Mouse (Mus musculus): ENCODE data around the gene Cetn3. TPM values are rescaled to one million over a fixed set of nuclear protein-coding genes. Genes with fewer than 3 reads are reported as not detected.

The Cetn3 gene
- polyA plus RNA-seq, 1 experiment from 2014 or later, result 183 TPM

DNA sequence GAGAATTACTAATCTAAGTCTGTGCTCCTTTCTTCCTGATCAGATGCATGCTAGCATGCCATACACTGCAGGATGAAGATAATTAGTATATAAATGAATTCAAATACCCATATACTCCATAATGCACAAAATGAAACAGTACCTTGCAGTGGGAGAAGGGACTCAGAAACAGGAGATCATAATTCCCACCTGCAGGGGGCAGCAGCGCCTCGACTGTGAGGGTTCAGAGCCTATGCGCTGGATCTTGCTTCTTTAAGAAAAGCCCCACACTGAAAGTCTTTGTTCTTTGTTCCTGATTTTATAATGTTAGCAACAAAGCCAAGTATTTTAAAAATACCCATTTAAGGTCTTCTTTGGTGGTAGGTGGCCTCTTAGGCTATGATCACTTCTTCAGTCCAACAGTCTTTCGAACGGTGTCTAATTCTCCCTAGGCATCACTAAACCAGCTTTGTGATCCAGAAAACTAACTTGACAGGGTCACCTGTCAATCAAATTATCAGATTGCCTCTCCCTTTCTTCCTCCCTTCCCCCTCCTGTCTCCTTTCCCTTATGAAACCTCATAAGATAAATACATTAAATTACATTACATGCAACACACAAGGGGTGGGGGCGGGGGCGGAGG lies 15.7 kb upstream of the Cetn3 start:
- H3K4me2 ChIP-seq, result no peak overlapping the region
- H3K9ac ChIP-seq, result no peak overlapping the region
- no peak overlapping the region for H3K27ac ChIP-seq
- H3K9me3 ChIP-seq (replicated peaks), result no peaks in the 10 kb centered on the region
- no peaks in the 10 kb centered on the region for H3K27me3 ChIP-seq
- H3K4me1 ChIP-seq (replicated peaks), result no peaks in the 10 kb centered on the region
- 85% methylated on average over 7 of the region's 7 CpGs for WGBS
- no peaks in the 10 kb centered on the region for H3K36me3 ChIP-seq
- no peak overlapping the region for H3K4me3 ChIP-seq
- ATAC-seq (replicated peaks; ENCODE audit: insufficient number of reproducible peaks, insufficient read depth, low FRiP score, low read depth), result no peak

- no peak overlapping the region for H3K4me3 ChIP-seq
- H3K4me2 ChIP-seq, result no peak overlapping the region
- no peaks in the 10 kb centered on the region for H3K27me3 ChIP-seq
- H3K36me3 ChIP-seq, result no peaks in the 10 kb centered on the region
- no peak for ATAC-seq (replicated peaks; ENCODE audit: insufficient number of reproducible peaks, insufficient read depth, low FRiP score, low read depth)
- H3K9me3 ChIP-seq (replicated peaks), result no peaks in the 10 kb centered on the region
- WGBS, result 69% methylated on average over 3 of the region's 3 CpGs
- no peak overlapping the region for H3K27ac ChIP-seq
- H3K9ac ChIP-seq, result no peak overlapping the region
- no peaks in the 10 kb centered on the region for H3K4me1 ChIP-seq (replicated peaks)
Observed at GRCm38 (mm10) chr13:81776217-81776616, 6.7 kb upstream of the Cetn3 start.

DNA sequence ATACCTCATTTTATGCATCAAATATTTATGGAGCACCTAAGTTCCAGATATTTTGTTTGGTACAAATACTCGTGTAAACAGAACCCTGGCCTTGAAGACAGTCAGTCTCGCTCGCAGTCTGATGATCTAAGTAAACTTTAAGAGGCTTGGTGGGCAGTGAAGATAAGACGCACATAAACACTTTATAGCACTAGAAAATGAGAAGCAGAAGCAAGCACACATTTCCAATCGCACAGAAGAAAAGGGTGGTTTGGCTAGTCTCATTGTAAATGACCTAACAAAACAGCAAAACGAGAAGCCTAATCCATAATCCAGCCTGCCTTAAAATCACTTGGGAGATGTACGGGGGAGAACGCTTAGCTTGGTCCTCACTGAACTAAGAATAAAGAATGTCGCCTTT lies 402 bp upstream of the Cetn3 start:
- ATAC-seq (replicated peaks; ENCODE audit: insufficient number of reproducible peaks, insufficient read depth, low FRiP score, low read depth), result no peak
- WGBS, result 39% methylated on average over 9 of the region's 9 CpGs
- peak overlapping the region; percentile 67 for H3K4me2 ChIP-seq

GRCm38 (mm10) chr13:81783405-81784342 lies 797 bp downstream of the Cetn3 start:
- H3K36me3 ChIP-seq, result peaks cover 13% of the 10 kb centered on the region

More for the DNA sequence above, 402 bp upstream of the Cetn3 start:
- Histone ChIP-seq H3K4me3 (peak overlapping the region; percentile 76), H3K27me3 (no peaks in the 10 kb centered on the region), H3K27ac (peak overlapping the region; percentile 98), H3K9ac (peak overlapping the region; percentile 43), H3K36me3 (peaks cover 3% of the 10 kb centered on the region; the same call in 1 of the 2 replicates), H3K4me1 (replicated peaks) (peaks cover 19% of the 10 kb centered on the region), H3K9me3 (replicated peaks) (no peaks in the 10 kb centered on the region)

GRCm38 (mm10) chr13:81785766-81786480 lies 3.0 kb downstream of the Cetn3 start:
- Histone ChIP-seq H3K27ac (no peak overlapping the region), H3K9me3 (replicated peaks) (no peaks in the 10 kb centered on the region), H3K9ac (no peak overlapping the region), H3K36me3 (peaks cover 22% of the 10 kb centered on the region), H3K4me1 (replicated peaks) (peaks cover 19% of the 10 kb centered on the region), H3K4me2 (no peak overlapping the region), H3K4me3 (no peak overlapping the region), H3K27me3 (no peaks in the 10 kb centered on the region)
- no peak for ATAC-seq (replicated peaks; ENCODE audit: insufficient number of reproducible peaks, insufficient read depth, low FRiP score, low read depth)
- WGBS, result 73% methylated on average over 11 of the region's 11 CpGs

More at GRCm38 (mm10) chr13:81783405-81784342, 797 bp downstream of the Cetn3 start:
- ATAC-seq (replicated peaks; ENCODE audit: insufficient number of reproducible peaks, insufficient read depth, low FRiP score, low read depth), result peak; percentile 98
- Histone ChIP-seq H3K4me2 (peak overlapping the region; percentile 65), H3K27ac (peak overlapping the region; percentile 98), H3K9me3 (replicated peaks) (no peaks in the 10 kb centered on the region), H3K27me3 (no peaks in the 10 kb centered on the region), H3K4me3 (peak overlapping the region; percentile 76), H3K4me1 (replicated peaks) (peaks cover 19% of the 10 kb centered on the region), H3K9ac (peak overlapping the region; percentile 82)
- under 1% methylated on average over 62 of the region's 62 CpGs for WGBS

DNA sequence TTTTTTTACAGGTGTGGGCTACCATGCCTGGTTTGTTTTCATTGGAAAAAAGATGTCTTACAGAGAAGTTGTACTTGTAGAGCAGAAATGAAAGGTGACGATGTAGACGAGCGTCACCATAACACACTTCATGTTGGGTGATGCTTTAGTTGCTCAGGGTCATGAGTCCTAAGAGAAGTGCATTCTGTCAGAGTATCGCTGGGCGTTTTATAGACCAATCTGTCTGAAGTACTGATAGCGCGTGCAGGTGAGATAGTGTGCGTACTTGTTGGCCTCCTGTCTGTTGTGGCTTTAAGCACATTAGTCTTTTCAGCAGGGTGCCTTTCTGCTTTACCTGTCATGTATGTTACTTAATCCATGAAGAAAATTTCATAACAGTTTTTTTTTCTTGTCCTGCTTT lies 7.3 kb downstream of the Cetn3 start:
- peaks cover 22% of the 10 kb centered on the region for H3K36me3 ChIP-seq
- H3K27me3 ChIP-seq, result no peaks in the 10 kb centered on the region
- no peaks in the 10 kb centered on the region for H3K9me3 ChIP-seq (replicated peaks)
- no peak overlapping the region for H3K4me2 ChIP-seq
- H3K9ac ChIP-seq, result no peak overlapping the region
- ATAC-seq (replicated peaks; ENCODE audit: insufficient number of reproducible peaks, insufficient read depth, low FRiP score, low read depth), result no peak
- 85% methylated on average over 8 of the region's 8 CpGs for WGBS
- H3K27ac ChIP-seq, result no peak overlapping the region
- H3K4me3 ChIP-seq, result no peak overlapping the region
- H3K4me1 ChIP-seq (replicated peaks), result peaks cover 15% of the 10 kb centered on the region

DNA sequence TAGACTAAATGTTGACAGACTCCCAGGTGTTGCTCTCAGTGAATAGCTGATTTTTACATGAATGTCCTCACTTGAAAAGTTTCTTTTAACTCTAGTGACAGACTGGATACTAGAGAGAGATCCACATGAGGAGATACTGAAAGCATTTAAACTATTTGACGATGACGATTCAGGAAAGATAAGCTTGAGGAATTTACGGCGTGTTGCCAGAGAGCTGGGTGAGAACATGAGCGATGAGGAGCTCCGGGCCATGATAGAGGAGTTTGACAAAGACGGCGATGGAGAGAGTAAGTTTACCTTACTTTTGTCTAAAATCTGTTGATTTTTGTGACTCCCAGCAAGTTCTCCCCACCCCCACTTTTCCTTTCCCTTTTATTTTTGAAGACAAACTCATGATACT lies 9.0 kb downstream of the Cetn3 start:
- no peak overlapping the region for H3K9ac ChIP-seq
- H3K9me3 ChIP-seq (replicated peaks), result no peaks in the 10 kb centered on the region
- H3K4me3 ChIP-seq, result no peak overlapping the region
- H3K4me1 ChIP-seq (replicated peaks), result peaks cover 11% of the 10 kb centered on the region
- 27% methylated on average over 8 of the region's 8 CpGs for WGBS
- no peak for ATAC-seq (replicated peaks; ENCODE audit: insufficient number of reproducible peaks, insufficient read depth, low FRiP score, low read depth)
- H3K27me3 ChIP-seq, result no peaks in the 10 kb centered on the region
- no peak overlapping the region for H3K27ac ChIP-seq
- H3K36me3 ChIP-seq, result peaks cover 22% of the 10 kb centered on the region
- no peak overlapping the region for H3K4me2 ChIP-seq

GRCm38 (mm10) chr13:81793850-81794249 lies 11.0 kb downstream of the Cetn3 start:
- Histone ChIP-seq H3K9me3 (replicated peaks) (no peaks in the 10 kb centered on the region), H3K4me3 (no peak overlapping the region), H3K9ac (no peak overlapping the region), H3K36me3 (peaks cover 8% of the 10 kb centered on the region), H3K4me1 (replicated peaks) (peaks cover 11% of the 10 kb centered on the region), H3K27ac (no peak overlapping the region), H3K27me3 (no peaks in the 10 kb centered on the region), H3K4me2 (no peak overlapping the region)
- ATAC-seq (replicated peaks; ENCODE audit: insufficient number of reproducible peaks, insufficient read depth, low FRiP score, low read depth), result no peak
- 9% methylated on average over 1 of the region's 1 CpGs for WGBS

DNA sequence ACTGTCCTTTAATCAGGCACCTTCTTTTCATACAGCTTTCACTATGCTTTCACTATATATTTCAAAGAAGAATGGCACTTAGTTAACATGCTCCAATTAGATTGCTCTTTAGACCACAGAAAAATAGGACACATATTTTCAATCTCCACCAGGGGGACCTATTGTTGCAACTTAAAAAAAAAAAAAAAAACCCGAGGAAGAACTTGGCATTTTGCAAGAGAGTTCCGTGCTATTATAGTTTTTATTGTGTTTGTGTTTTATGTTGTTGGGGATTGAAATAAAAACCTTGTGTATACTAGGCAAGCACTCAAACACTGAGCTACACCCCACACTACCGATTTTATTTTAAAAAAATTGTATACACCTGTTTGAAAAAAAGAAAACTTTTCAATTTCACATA lies 18.2 kb downstream of the Cetn3 start:
- Histone ChIP-seq H3K27me3 (no peaks in the 10 kb centered on the region), H3K36me3 (no peaks in the 10 kb centered on the region), H3K4me3 (no peak overlapping the region), H3K9ac (no peak overlapping the region), H3K4me2 (peak overlapping the region; percentile 23; the same call in 1 of the 2 replicates), H3K4me1 (replicated peaks) (no peaks in the 10 kb centered on the region), H3K9me3 (replicated peaks) (no peaks in the 10 kb centered on the region), H3K27ac (no peak overlapping the region)
- no peak for ATAC-seq (replicated peaks; ENCODE audit: insufficient number of reproducible peaks, insufficient read depth, low FRiP score, low read depth)
- 30% methylated on average over 3 of the region's 3 CpGs for WGBS

DNA sequence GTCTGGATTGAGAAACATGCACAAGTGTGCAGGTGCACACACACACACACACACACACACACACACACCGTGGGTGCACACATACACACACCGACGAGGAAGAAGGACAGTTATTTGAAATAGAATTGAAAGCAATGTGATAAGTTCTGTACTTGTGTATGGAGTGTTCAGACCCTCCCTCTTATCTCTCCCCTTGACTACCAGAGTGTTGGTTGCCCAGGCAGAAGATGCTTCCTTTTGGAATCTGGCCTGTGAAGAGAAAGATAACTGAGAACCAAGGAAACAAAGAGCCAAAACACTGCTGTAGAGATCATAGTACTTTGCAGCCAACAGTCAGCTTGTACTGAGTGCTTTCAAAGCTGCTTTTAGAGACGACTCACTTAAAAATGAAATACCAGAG lies 20.8 kb downstream of the Cetn3 start:
- no peak overlapping the region for H3K4me3 ChIP-seq
- ATAC-seq (replicated peaks; ENCODE audit: insufficient number of reproducible peaks, insufficient read depth, low FRiP score, low read depth), result no peak
- no peak overlapping the region for H3K9ac ChIP-seq
- 57% methylated on average over 4 of the region's 4 CpGs for WGBS
- no peak overlapping the region for H3K27ac ChIP-seq
- no peaks in the 10 kb centered on the region for H3K4me1 ChIP-seq (replicated peaks)
- no peaks in the 10 kb centered on the region for H3K9me3 ChIP-seq (replicated peaks)
- no peaks in the 10 kb centered on the region for H3K27me3 ChIP-seq
- H3K4me2 ChIP-seq, result no peak overlapping the region
- H3K36me3 ChIP-seq, result no peaks in the 10 kb centered on the region

DNA sequence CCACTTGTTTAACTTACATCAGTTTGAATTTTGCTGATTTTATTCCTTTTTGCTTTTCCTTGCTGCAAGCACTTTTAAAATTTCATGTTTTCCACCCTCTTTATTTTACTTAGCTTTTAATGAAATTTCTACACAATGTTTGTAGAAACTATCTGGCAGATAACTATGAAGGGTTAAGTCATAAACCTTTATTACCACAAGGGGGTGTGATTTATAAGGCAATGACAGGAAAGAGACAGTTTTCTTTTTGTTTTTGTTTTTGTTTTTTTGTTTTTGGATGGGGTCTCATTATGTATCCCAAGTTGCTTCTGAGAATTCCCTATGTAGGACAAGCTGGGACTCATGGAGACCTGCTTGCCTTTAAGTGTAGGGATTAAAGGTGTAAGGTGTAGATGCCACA lies 39.9 kb downstream of the Cetn3 start:
- Histone ChIP-seq H3K4me1 (replicated peaks) (no peaks in the 10 kb centered on the region), H3K9me3 (replicated peaks) (no peaks in the 10 kb centered on the region), H3K36me3 (no peaks in the 10 kb centered on the region), H3K27ac (no peak overlapping the region), H3K27me3 (no peaks in the 10 kb centered on the region), H3K4me2 (no peak overlapping the region), H3K9ac (no peak overlapping the region), H3K4me3 (no peak overlapping the region)
- no peak for ATAC-seq (replicated peaks; ENCODE audit: insufficient number of reproducible peaks, insufficient read depth, low FRiP score, low read depth)
